Mouse (Mus musculus): ENCODE measurements around the gene Gpd1. TPM values are rescaled to one million over a fixed set of nuclear protein-coding genes. Genes with fewer than 3 reads are reported as not detected.

Gene Gpd1
- polyA plus RNA-seq, 1 experiment, result 4.5 TPM

DNA sequence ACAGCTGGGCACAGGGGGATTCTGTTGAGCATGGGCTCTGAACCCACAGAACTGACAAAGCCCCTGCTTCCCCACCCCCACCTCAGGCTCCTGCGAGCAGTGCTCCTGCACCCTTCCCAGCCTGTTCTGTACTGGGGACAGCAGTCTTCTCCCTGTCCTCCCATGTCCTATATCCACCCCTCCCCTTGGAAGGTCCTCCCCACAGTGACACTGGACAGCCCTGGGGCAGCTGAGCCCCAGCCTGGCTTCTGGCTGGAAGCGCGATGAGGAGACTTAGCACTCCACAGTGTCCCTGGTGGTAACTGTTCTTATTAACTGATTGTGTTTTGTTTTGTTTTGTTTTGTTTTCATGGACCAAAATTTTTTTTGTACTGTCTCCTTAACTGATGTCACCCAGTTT is 3.7 kb upstream of the Gpd1 start:
- TF ChIP-seq CTCF (IDR thresholded peaks at IDR 0.05; ENCODE audit: borderline replicate concordance, extremely low read depth, insufficient read depth, insufficient read length) (no peak), POLR2A (IDR thresholded peaks at IDR 0.05; ENCODE audit: borderline replicate concordance, extremely low read depth, insufficient read depth, insufficient read length, poor library complexity, severe bottlenecking) (no peak)
- DNase-seq (ENCODE audit: low read depth), result peak; percentile 5

DNA sequence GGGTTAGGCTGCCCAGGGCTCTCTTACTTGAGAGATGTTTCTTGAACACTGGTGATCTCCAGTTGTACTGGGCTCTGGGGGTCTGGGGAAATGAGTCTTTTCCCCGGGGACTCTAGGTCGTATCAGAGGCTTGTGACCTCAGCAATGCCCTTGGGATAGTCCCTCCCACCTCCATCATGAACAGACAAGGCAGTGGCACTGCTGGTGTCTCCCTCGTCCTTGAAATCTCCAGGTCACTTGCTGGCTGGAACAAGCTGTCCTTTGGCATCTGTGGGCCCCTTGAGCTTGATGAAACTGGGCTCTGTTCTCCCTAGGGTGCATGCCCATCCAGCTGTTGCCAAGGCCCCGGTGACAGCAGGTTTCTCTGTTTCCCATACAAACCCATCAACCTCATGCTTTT is 3.1 kb upstream of the Gpd1 start:
- TF ChIP-seq CTCF (IDR thresholded peaks at IDR 0.05; ENCODE audit: borderline replicate concordance, extremely low read depth, insufficient read depth, insufficient read length), result no peak
- no peak for TF ChIP-seq POLR2A (IDR thresholded peaks at IDR 0.05; ENCODE audit: borderline replicate concordance, extremely low read depth, insufficient read depth, insufficient read length, poor library complexity, severe bottlenecking)
- no peak for DNase-seq (ENCODE audit: low read depth)

- TF ChIP-seq POLR2A (IDR thresholded peaks at IDR 0.05; ENCODE audit: borderline replicate concordance, extremely low read depth, insufficient read depth, insufficient read length, poor library complexity, severe bottlenecking), result no peak
- TF ChIP-seq CTCF (IDR thresholded peaks at IDR 0.05; ENCODE audit: borderline replicate concordance, extremely low read depth, insufficient read depth, insufficient read length), result peak; percentile 96
Observed at GRCm38 (mm10) chr15:99714858-99715257, 2.5 kb upstream of the Gpd1 start.

DNA sequence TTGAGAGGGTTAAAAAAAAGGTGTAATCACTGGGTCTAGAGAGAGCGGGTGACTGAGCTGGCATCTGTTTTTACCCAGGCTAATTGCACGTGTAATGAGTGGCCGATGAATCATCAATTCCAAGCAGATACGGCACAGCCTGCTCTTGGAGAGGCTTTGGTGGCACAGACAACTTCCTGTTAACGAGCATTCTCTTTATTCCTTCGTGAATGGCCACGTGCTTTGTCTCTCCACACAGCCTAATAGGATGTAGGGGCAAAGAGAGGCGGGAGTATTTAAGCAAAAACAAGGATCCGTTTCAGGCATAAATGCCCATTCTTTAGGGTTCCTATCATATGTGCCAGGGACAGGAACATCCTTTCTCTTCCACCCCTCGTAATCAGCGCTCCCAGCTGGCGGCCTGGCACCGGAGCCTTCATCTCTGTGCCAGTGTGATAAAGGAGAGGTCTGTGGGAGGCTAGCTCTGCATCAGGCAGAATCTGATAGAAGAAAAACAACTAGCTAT is 1.9 kb upstream of the Gpd1 start:
- TF ChIP-seq CTCF (IDR thresholded peaks at IDR 0.05; ENCODE audit: borderline replicate concordance, extremely low read depth, insufficient read depth, insufficient read length), result no peak
- no peak for TF ChIP-seq POLR2A (IDR thresholded peaks at IDR 0.05; ENCODE audit: borderline replicate concordance, extremely low read depth, insufficient read depth, insufficient read length, poor library complexity, severe bottlenecking)
- DNase-seq (ENCODE audit: low read depth), result peak; percentile 90

More at GRCm38 (mm10) chr15:99714858-99715257, 2.5 kb upstream of the Gpd1 start:
- peak; percentile 91 for DNase-seq (ENCODE audit: low read depth)

- DNase-seq (ENCODE audit: low read depth), result no peak
- TF ChIP-seq CTCF (IDR thresholded peaks at IDR 0.05; ENCODE audit: borderline replicate concordance, extremely low read depth, insufficient read depth, insufficient read length) (no peak), POLR2A (IDR thresholded peaks at IDR 0.05; ENCODE audit: borderline replicate concordance, extremely low read depth, insufficient read depth, insufficient read length, poor library complexity, severe bottlenecking) (no peak)
Observed at GRCm38 (mm10) chr15:99715982-99716746, 1.2 kb upstream of the Gpd1 start.

DNA sequence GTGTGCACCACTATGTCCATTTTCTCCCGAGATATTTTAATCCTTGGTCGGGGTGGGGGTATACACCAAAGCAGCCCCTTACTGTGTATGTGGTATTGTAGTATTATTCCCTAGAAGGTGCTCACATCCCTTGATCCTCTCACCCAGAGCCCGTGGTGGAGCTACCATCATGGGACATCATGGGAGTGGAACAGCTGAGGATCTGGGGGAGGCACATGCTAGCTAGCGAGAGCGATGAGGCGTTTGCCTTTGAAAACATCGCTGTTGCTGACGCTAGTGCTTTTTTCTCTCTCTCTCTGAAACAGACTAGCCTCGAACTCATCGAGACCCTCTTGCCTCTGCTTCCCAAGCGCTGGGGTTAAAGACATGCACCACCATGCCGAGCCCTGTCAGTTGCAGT is 501 bp upstream of the Gpd1 start:
- no peak for DNase-seq (ENCODE audit: low read depth)
- no peak for TF ChIP-seq POLR2A (IDR thresholded peaks at IDR 0.05; ENCODE audit: borderline replicate concordance, extremely low read depth, insufficient read depth, insufficient read length, poor library complexity, severe bottlenecking)
- no peak for TF ChIP-seq CTCF (IDR thresholded peaks at IDR 0.05; ENCODE audit: borderline replicate concordance, extremely low read depth, insufficient read depth, insufficient read length)

DNA sequence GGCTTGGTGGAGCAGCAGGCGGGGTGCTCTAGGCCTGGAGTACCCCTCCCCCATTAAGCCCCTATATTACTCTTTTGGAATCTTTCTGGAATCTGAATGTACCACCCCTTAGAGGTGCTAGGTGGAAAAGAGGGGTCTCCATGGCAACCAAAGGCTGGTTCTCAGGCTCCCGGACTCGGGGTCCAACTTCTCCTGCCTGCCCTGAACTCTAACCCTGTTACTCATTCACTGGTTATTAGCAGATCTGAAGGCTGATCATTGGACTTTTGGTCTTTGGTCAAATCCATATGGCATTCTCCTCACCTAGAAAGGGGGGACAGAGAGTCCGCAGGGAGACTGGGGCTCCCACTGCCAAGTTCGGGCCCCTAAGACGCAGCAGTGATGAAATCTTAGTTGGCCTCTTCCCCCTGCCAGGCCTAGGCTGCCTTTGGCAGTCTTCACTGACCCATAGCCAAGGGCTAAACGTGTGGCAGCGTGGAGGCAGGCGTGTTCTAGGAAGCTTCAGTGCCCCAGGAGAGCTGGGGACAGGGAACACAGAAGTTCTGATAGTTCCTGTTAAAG is 1.2 kb downstream of the Gpd1 start:
- no peak for TF ChIP-seq POLR2A (IDR thresholded peaks at IDR 0.05; ENCODE audit: borderline replicate concordance, extremely low read depth, insufficient read depth, insufficient read length, poor library complexity, severe bottlenecking)
- no peak for TF ChIP-seq CTCF (IDR thresholded peaks at IDR 0.05; ENCODE audit: borderline replicate concordance, extremely low read depth, insufficient read depth, insufficient read length)
- DNase-seq (ENCODE audit: low read depth), result no peak

- TF ChIP-seq CTCF (IDR thresholded peaks at IDR 0.05; ENCODE audit: borderline replicate concordance, extremely low read depth, insufficient read depth, insufficient read length) (no peak), POLR2A (IDR thresholded peaks at IDR 0.05; ENCODE audit: borderline replicate concordance, extremely low read depth, insufficient read depth, insufficient read length, poor library complexity, severe bottlenecking) (no peak)
- DNase-seq (ENCODE audit: low read depth), result no peak
Observed at GRCm38 (mm10) chr15:99719865-99720264, 2.5 kb downstream of the Gpd1 start.

DNA sequence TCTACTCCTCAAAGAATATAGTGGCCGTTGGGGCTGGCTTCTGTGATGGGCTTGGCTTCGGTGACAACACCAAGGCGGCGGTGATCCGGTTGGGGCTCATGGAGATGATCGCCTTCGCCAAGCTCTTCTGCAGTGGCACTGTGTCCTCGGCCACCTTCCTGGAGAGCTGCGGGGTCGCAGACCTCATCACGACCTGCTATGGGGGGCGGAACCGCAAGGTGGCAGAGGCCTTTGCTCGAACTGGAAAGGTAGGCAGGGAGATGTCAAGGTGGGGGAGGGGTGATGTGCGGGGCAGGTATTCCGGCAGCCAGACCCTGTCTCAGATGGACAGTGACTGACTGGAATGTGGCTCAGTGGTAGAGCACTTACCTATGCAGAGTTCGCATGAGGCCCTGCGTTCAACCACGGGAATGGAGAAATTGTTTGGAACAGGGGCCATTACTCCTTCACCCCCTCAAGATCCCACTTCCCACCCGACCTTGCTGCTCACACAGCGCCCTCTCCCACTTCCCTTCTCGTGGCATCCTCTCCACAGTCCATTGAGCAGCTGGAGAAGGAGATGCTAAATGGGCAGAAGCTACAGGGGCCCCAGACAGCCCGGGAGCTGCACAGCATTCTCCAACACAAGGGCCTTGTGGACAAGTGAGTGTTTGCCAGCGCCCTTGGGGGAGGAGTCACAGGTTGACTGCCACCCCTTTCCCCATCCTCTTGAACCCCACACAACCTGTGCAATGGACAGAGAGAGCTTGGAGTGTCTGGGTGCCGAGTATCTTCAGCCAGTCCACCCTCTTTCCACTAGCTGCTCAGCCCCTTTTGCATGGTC is 4.8 kb downstream of the Gpd1 start:
- DNase-seq (ENCODE audit: low read depth), result no peak
- TF ChIP-seq POLR2A (IDR thresholded peaks at IDR 0.05; ENCODE audit: borderline replicate concordance, extremely low read depth, insufficient read depth, insufficient read length, poor library complexity, severe bottlenecking), result no peak
- no peak for TF ChIP-seq CTCF (IDR thresholded peaks at IDR 0.05; ENCODE audit: borderline replicate concordance, extremely low read depth, insufficient read depth, insufficient read length)

DNA sequence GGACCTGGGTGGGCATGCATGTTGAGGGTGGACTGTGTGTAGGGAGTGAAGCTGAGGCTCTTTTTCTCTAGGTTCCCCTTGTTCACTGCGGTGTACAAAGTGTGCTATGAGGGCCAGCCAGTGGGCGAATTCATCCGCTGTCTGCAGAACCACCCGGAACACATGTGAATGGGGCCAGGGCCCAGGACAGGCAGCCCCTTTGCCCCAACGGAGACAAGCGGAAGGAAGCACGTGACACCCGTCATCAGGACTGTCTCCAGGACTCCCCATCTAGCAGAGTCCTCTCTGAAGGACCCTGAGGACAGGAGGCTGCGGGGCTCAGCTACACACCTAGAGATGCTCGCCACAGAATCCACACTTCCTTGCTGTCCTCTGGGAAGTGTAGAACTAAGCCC is 5.8 kb downstream of the Gpd1 start:
- TF ChIP-seq CTCF (IDR thresholded peaks at IDR 0.05; ENCODE audit: borderline replicate concordance, extremely low read depth, insufficient read depth, insufficient read length) (no peak), POLR2A (IDR thresholded peaks at IDR 0.05; ENCODE audit: borderline replicate concordance, extremely low read depth, insufficient read depth, insufficient read length, poor library complexity, severe bottlenecking) (no peak)
- no peak for DNase-seq (ENCODE audit: low read depth)

Data from brain, embryonic 14.5 days (tissue).